Mouse (Mus musculus): ENCODE results near the gene Tipin. TPM values are rescaled to one million over a fixed set of nuclear protein-coding genes. Genes with fewer than 3 reads are reported as not detected.

Tipin gene
- 1 to 10 TPM; 7.6 to 9.4 TPM for total RNA-seq (2023)

DNA sequence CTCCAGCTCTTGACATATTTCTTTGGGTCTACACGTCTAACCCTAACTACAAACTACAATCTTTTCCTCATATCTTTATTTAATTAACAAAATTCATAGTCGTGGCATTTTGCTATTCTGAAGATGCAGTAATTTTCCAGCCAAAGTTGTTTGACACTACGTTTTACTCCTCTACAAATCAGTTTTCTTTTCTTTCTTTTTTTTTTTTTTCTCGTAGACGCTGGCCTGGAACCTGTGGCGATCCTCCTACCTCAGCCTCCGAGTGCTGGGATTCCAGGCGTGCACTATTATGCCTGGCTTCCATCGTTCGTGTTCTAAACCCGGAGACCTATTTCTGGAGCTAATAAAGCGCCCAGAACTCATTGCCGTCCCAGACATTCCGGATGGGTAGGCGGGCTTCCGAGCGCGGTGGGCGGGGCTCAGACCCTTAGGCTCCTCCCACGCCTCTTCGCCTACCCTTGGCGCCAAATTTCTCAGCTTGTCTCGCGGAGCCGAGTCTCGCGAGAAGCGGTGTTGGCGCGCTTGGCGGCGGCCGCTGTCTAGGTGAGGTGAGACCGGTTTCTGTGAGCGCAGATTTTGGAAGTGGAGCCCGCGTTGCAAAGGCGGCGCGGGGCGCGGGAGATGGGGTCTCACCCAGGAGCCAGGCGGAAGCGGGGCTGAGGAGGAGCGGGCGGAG is at the start of gene Tipin:
TSS of gene Tipin (plus strand) at position 477 of the 676 bp plus-strand sequence.

DNA sequence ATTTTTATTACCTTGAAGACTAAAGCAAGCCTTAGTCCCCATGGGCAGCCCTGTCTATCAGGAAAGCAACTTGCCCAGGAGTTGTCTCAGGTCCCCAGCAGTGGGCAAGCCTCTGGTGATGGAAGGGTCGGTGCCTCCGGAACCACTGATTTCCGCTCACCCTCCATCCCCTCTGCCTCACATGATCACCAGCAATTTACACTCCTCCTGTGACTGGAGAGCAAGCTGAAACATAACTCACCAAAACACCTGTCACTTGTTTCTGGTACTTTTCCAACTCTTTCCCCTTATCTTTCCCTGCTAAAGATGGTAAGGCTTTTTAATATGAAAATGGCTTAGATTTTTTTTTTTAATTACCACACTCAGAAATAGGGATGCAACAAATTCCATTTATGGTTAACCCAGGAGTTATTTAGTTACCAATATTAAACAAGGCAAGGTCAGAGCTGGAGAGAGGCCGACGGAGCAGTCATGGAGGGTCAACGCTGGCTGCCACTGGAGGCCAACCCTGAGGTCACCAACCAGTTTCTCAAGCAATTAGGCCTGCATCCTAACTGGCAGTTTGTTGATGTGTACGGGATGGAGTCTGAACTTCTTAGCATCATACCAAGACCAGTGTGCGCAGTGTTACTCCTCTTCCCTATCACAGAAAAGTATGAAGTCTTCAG is 46.5 kb upstream of the Tipin start, which contains the start of gene Uchl4:
TSS of gene Uchl4 (plus strand) at position 434 of the 668 bp plus-strand sequence.

DNA sequence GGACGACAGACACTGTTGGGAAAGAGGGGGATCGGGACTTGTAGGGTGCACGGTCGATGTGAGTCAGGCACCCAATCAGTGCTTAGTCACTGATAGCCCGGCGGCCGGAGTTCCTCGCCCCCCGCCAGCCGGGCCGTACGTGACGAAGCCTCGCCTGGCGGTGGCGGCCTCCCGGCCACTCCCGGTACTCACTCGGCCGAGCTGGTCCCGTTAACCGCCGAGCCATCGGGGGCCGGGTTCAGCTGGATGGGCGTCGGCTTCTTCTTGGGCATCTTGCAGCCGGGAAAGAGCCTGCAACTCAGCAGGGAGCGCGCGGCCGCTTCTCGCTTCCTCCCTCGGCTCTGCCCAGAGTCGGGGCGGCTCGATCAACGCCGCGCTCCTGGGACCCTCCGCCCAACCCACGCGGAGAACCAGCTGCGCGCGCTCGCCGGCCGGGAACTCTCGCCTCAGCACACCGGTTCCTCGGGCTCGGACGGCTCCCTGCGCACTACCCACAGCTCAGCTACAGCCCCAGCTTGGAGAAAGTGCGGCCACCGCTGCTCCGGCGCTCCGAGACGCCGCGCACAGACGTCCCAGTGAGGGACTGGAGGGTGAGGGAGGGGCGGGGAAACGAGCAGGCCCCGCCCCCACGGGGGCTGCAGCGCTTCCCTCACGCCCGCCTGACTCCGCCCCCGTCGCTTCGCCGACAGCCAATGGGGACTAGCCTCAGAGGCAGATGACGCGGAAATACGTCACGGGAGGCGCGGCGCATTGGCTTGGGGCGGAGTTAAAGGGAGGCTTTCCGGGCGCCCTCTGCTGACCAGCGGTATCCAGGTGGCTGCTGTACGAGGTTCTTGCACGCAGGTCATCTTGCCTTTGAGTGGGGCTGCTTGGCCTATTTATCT is 28.1 kb upstream of the Tipin start, which contains the start of gene Map2k1:
TSS of gene Map2k1 (minus strand) at position 611 of the 884 bp plus-strand sequence.

GRCm38 (mm10) chr9:64341254-64341566 is 59.8 kb downstream of the Tipin start, which contains the start of gene Dis3l:
Dis3l (minus strand) TSS chr9:64341288.

Other genes with a start within 250 kb of the Tipin start
- not detected for gene Lctl, start 164.4 kb upstream of the Tipin start, total RNA-seq (2023)
- 1 to 10 TPM; 1.0 to 2.8 TPM for gene Zwilch, start 108.5 kb upstream of the Tipin start, total RNA-seq (2023)
- gene Rpl4, start 108.2 kb upstream of the Tipin start, total RNA-seq (2023) = 1,000 to 10,000 TPM; 1,059 to 1,121 TPM
- 10 to 100 TPM; 30.2 to 33.2 TPM for gene Snapc5, start 102.3 kb upstream of the Tipin start, total RNA-seq (2023)
- gene Uchl4, start 46.4 kb upstream of the Tipin start, total RNA-seq (2023) = 1 to 10 TPM in 1 of 2 experiments, under 1 TPM in 1; 0.85 to 1.1 TPM
- gene Map2k1, start 27.9 kb upstream of the Tipin start, total RNA-seq (2023) = 100 to 1,000 TPM; 128 to 144 TPM
- 10 to 100 TPM; 19.8 to 21.5 TPM for gene Dis3l, start 59.7 kb downstream of the Tipin start, total RNA-seq (2023)
- gene Megf11, start 104.0 kb downstream of the Tipin start, total RNA-seq (2023) = not detected

Measured in monocyte, adult 59 days (primary cell).